Mouse (Mus musculus) liver, adult 2 months (tissue): ENCODE measurements around the gene Rab4a.

Source experiments
- CTCF ChIP-seq: fragments of 200-500 bp; IDR thresholded peaks from 2 replicates; pipeline ENCODE4 v1.5.1; 2011; ENCODE audit warnings: low read depth, low read length, control low read depth
- POLR2A ChIP-seq: fragments of 200-500 bp; IDR thresholded peaks from 2 replicates; pipeline ENCODE4 v1.6.1; 2011; ENCODE audit warnings: low read length, control low read depth; ENCODE audit not compliant: insufficient read depth; ENCODE audit errors: extremely low read depth

- TF ChIP-seq POLR2A (no peak), CTCF (no peak)
These were observed 17.8 kb downstream of the Rab4a start for GRCm38 (mm10) chr8:123823532-123824123.
